Mouse (Mus musculus): Measurements from ENCODE around the gene Sept9.
A peak's percentile ranks its signal among the peaks of the same experiment; 100 is the strongest.
"Not testable (repeated sequence)": the region's sequence is repeated elsewhere in the genome, so short reads cannot be mapped to it uniquely, and the experiment has no call there.

The Sept9 gene

DNA sequence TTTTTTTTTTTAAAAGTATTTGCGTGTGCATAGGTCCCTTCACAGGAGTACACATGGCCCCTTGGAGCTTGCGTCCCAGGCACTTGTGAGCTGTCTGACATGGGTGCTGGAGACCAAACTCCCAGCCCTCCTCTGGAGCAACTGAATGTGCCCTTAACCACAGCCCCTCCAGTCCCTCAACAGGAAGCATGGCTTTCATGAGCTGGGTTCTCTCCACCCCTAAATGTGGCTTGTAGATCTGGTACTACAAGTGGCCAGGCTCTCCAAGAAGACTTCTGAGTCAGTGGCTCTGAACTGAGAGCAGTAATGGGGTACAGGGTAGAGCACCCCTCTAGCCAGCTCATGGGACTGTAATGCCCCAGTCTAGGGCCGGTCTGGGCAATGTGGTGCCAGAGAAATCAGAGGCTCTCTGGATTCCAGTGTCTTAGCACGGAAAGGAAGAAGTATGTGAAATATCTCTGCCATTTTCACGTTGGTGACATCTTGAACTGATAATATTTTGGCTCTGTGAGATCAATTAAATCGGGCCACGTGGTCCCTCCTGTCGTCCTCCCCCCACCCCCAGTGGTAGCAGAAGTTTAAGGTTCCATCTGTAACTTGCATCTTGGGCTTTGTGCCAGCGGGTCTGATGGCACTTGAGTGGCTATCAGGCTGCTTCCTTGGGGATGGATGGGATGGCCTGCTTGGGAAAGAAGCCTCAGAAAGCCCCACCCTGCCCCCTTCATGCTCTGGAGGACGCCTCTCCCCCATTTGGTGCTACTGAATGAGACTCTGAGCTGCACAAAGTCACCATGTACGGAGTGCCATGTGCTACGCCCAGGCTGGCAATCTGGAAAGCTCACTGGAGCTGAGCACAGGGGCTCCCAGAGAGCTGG, 130.9 kb downstream of the Sept9 start:
- DNase-seq, result no peak

DNA sequence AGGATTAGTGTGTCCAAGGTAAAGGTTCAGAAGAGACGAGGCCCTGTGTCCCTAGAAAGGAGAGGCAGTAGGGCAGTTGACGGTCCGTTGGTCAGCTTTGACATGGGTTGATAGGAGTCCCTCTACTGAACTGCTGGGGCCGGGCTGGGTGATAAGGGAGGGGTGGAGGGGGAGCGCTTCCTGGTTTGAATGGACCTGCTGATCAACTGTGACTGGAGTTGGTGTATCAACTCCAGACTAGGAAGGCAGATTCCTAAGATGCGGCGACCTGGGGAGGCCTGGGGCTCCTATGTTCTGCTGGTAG, 131.4 kb downstream of the Sept9 start:
- no peak for DNase-seq

GRCm38 (mm10) chr11:117331361-117332241, 132.1 kb downstream of the Sept9 start:
- DNase-seq, result no peak

- DNase-seq, result peak; percentile 68
These were observed 133.0 kb downstream of the Sept9 start for GRCm38 (mm10) chr11:117332242-117333149.

- DNase-seq, result no peak
These were observed 133.8 kb downstream of the Sept9 start for GRCm38 (mm10) chr11:117333150-117333715.

GRCm38 (mm10) chr11:117334101-117334500, 134.6 kb downstream of the Sept9 start:
- no peak for DNase-seq

DNA sequence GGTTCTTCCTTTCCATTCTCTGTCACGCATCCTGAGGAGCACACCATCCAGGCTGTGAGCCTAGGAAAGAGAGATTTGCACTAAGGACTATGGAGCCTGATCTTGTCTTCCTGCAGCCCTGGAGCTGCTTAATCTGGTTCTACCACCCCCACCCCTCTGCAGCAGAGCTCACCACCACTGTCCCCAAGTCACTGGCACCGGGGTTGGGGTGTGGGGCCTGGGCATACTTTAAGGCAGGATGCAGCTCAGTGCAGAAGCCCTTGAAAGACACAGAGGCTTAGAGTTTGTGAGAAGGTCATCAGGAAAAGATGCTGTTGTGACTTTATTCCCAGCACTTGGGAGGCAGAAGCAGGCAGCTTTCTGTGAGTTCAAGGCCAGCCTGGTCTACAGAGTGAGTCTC, 135.7 kb downstream of the Sept9 start:
- DNase-seq, result no peak

GRCm38 (mm10) chr11:117336081-117336788, 136.8 kb downstream of the Sept9 start:
- no peak for DNase-seq

DNA sequence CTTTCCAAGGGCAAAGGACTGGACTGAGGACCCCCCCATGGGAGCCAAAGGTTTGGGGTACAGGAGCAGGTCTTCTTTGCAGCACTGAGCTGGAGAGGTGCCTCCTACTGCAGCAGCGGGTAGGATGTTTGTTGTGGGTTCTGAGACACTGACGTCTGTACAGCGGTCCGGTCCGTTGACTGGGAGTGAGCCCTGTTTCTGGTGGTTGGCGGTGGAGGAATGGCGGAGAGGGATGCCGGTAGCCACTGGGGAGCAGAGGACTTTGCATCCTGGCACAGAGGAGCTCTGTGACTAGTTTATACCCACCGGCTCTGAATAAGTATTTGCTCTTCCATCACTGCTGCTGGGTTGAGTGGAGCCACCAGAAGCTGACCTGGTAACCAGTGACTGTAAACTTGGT, 138.3 kb downstream of the Sept9 start:
- DNase-seq, result no peak

DNA sequence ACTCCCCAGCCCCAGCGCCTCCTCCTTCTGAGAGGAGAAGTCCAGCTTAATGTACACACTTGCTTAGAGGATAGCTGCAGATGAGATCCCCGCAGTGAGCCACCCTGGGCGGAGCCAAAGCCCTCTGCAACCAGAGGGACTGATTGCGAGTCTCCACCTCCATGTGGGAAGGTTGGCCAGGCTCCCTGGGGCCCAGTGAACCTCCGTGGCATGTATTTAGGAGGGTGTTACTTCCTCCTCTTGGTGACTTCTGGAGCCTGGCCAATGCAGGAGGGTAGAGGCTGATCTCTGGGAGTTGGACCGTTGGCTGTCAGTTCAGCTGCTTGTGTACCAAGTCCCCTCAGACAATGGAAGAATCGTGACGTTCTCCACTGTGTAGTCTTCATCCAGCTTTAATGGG, 139.0 kb downstream of the Sept9 start:
- DNase-seq, result peak; percentile 72

DNA sequence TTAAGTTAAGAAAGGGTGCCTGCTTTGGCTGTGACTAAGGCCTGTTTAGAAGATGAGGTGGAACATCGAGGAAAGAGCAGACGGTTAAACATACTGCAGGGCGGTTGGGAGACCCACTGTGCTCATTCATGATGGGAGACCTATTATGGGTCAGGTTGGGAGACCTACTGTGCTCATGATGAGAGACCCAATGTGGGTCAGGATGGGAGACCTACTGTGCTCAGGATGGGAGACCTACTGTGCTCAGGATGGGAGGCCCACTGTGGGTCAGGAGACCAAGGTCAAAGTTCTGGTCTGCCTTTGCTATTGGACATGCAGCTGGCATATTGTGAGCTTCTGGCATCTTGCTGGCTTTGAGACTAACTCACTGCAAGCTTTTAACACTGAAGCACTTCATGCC, 139.6 kb downstream of the Sept9 start:
- no peak for DNase-seq

GRCm38 (mm10) chr11:117341218-117341617, 141.8 kb downstream of the Sept9 start:
- no peak for DNase-seq

- DNase-seq, result no peak
These were observed 142.6 kb downstream of the Sept9 start for GRCm38 (mm10) chr11:117342076-117342475.

GRCm38 (mm10) chr11:117342490-117342889, 143.0 kb downstream of the Sept9 start:
- DNase-seq, result not testable (repeated sequence)

DNA sequence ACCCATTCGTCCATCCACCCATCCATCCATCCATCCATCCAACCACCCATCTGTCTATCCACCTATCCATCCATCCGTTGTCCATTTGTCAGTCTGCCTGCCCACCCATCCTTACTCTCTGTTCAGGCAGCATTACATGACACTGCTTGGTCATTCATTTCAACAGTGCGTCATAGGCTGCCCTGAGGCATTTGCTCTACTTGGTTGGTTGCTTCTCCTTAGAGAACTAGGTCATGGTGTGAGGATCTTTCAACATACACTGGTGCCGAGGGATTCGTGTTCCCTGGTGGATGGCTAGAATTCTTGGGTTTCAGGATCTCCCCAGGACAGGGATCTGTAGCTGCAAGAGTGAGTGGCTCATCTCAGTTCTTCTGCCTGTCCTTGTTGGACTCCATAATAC, 144.3 kb downstream of the Sept9 start:
- no peak for DNase-seq

- no peak for DNase-seq
These were observed 145.0 kb downstream of the Sept9 start for GRCm38 (mm10) chr11:117344339-117345021.

DNA sequence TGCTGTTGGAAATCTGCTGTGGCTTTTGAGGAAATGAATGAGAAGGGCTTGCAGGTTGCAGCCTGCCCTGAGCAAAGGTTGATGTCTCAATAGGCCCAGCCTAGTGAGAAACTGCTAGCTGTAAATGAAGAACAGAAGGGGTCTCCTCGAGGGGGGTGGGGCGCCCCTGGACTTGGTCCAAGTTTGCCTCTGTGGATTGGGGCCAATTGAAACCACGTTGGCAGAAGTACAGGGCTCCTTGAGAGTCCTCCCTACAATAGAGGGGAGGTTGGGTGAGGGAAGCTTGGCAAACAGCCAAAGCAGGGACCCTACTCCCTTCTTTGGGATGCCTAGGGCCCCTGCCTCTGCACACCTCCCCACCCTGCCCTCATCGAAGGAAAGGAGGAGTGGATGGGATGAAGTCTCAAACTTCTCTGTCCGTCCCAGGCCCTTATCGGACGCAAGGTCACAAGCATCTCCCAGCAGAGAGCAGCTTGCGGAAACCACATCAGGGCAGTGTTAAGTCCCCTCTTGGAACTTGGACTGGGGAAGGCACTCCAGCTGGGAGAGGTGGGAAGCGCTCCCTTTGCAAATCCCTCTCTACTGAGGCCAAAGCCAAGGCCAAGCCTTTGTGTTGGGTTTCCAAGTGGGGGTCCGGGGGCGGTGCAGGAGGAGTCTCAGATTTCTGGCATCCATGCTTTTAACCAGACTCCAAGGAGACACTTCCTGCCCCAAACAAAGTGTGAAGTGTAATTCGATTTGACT, 145.7 kb downstream of the Sept9 start:
- peak; percentile 60 for DNase-seq

GRCm38 (mm10) chr11:117347256-117347655, 147.8 kb downstream of the Sept9 start:
- no peak for DNase-seq

- no peak for DNase-seq
These were observed 149.1 kb downstream of the Sept9 start for GRCm38 (mm10) chr11:117348429-117349103.

Data from lung, postnatal 14 days (tissue).